9 mouse cellular contexts compared by ENCODE assay signal in genomic region chr4:150257252-150258204, GRCm38 (mm10). TPM values are rescaled to one million over a fixed set of nuclear protein-coding genes. Genes with fewer than 3 reads are reported as not detected.
DNase-seq lines count a peak whose midpoint lies in the region; ATAC-seq and TF ChIP-seq lines count a peak whose summit lies in the region.
"Had no signal": no experiment of that assay in that cellular context is flagged by ENCODE, and none has a peak within 500 bp of the region (broad histone marks: within the 10 kb centered on the region; RNA-seq: fewer than 3 reads in every experiment).

No protein-coding gene starts in this region.

- peak overlapping the region; percentile 65 for H3K4me3 ChIP-seq in E14TG2a.4 (replicated peaks; ENCODE audit: low read length)
- H3K4me3 ChIP-seq in forebrain, embryonic 13.5 days = no peak overlapping the region
- no peak overlapping the region for H3K4me3 ChIP-seq in layer of hippocampus, adult 2 months
- no peak overlapping the region for H3K4me3 ChIP-seq in lung, embryonic 15.5 days
- H3K4me3 ChIP-seq: erythroblast, embryonic 14.5 days had no signal

- H3K36me3 ChIP-seq in E14TG2a.4 (ENCODE audit: insufficient read depth, low read length) = peaks cover 19% of the 10 kb centered on the region
- H3K36me3 ChIP-seq in forebrain, embryonic 13.5 days (ENCODE audit: poor library complexity, severe bottlenecking) = no peaks in the 10 kb centered on the region
- peaks cover 6% of the 10 kb centered on the region for H3K36me3 ChIP-seq in lung, embryonic 15.5 days

- intact Hi-C loops in heart, postnatal 36 days (cut with DNase I) = loop anchor here (1.0 to 5.0 kb wide), 4 partner anchors 35 to 370 kb away; no protein-coding TSS in a partner anchor

- H3K4me2 ChIP-seq in forebrain, embryonic 13.5 days = no peak overlapping the region
- peak overlapping the region; percentile 7; the same call in 1 of the 2 replicates for H3K4me2 ChIP-seq in lung, embryonic 15.5 days

- peak; percentile 92 for TF ChIP-seq CTCF in E14TG2a.4 (conservative IDR thresholded peaks at IDR 0.05; ENCODE audit: low read length)
- peak; percentile 93 for TF ChIP-seq CTCF in layer of hippocampus, adult 2 months (conservative IDR thresholded peaks at IDR 0.05)

- peak; percentile 93 for ATAC-seq in cerebellum, adult (ENCODE audit: insufficient number of reproducible peaks, low FRiP score, low TSS enrichment)
- ATAC-seq in forebrain, embryonic 13.5 days = peak; percentile 68
- ATAC-seq in lung, embryonic 15.5 days (ENCODE audit: borderline replicate concordance, extremely low read depth, low FRiP score, low TSS enrichment) = peak; percentile 78

- 40% methylated on average over 20 of the region's 20 CpGs for WGBS in forebrain, embryonic 13.5 days
- WGBS in lung, embryonic 15.5 days = 18% methylated on average over 20 of the region's 20 CpGs

- peak overlapping the region; percentile 35; the same call in 1 of the 2 replicates for H3K9ac ChIP-seq in forebrain, embryonic 13.5 days
- H3K9ac ChIP-seq in lung, embryonic 15.5 days = no peak overlapping the region

- peak; percentile 87 to 90 for DNase-seq in heart, postnatal 36 days
- peak in 1 of 2 experiments; percentile 77 for DNase-seq in layer of hippocampus, adult 2 months (ENCODE audit: low spot score in 2 of 2)
- DNase-seq in ovary, adult 18-20 months (ENCODE audit: low spot score) = peak; percentile 74
- DNase-seq in thymus, adult 18-20 months = peak; percentile 26 to 32

- H3K27ac ChIP-seq in forebrain, embryonic 13.5 days = peak overlapping the region; percentile 84
- H3K27ac ChIP-seq in layer of hippocampus, adult 2 months = peak overlapping the region; percentile 86
- H3K27ac ChIP-seq in lung, embryonic 15.5 days = peak overlapping the region; percentile 72

- no peaks in the 10 kb centered on the region for H3K27me3 ChIP-seq in E14TG2a.4 (ENCODE audit: insufficient read depth, low read length)
- no peaks in the 10 kb centered on the region for H3K27me3 ChIP-seq in forebrain, embryonic 13.5 days
- no peaks in the 10 kb centered on the region for H3K27me3 ChIP-seq in lung, embryonic 15.5 days

- no peaks in the 10 kb centered on the region for H3K9me3 ChIP-seq in E14TG2a.4 (ENCODE audit: low read length)
- H3K9me3 ChIP-seq in forebrain, embryonic 13.5 days (replicated peaks) = no peaks in the 10 kb centered on the region
- no peaks in the 10 kb centered on the region for H3K9me3 ChIP-seq in lung, embryonic 15.5 days

- peaks cover 72% of the 10 kb centered on the region for H3K4me1 ChIP-seq in E14TG2a.4 (replicated peaks; ENCODE audit: low read depth, low read length)
- peaks cover 41% of the 10 kb centered on the region for H3K4me1 ChIP-seq in forebrain, embryonic 13.5 days
- H3K4me1 ChIP-seq in lung, embryonic 15.5 days = peaks cover 22% of the 10 kb centered on the region

RNA-seq across cellular contexts. Expression of gene Eno1, which starts 21.0 kb away (rescaled TPM):
- 1,143 and 1,198 TPM in 2 replicates for polyA plus RNA-seq in forebrain, embryonic 13.5 days (2015; fragmentation: Nextera tagmentation; extraction: Ambion mirVana)
- 100 to 1,000 TPM; 106 to 108 TPM for total RNA-seq in heart, postnatal 36 days (2021)
- total RNA-seq in layer of hippocampus, adult 2 months (2021) = 100 to 1,000 TPM; 416 to 423 TPM
- 1,793 and 1,844 TPM in 2 replicates for polyA plus RNA-seq in lung, embryonic 15.5 days (2015; fragmentation: Nextera tagmentation; extraction: Ambion mirVana)

RNA-seq across cellular contexts. Expression of gene Rere, which starts 23.9 kb away (rescaled TPM):
- 26.1 and 32.9 TPM in 2 replicates for polyA plus RNA-seq in forebrain, embryonic 13.5 days (2015; fragmentation: Nextera tagmentation; extraction: Ambion mirVana)
- 10 to 100 TPM; 51.5 to 52.0 TPM for total RNA-seq in heart, postnatal 36 days (2021)
- 100 to 1,000 TPM; 144 to 153 TPM for total RNA-seq in layer of hippocampus, adult 2 months (2021)
- polyA plus RNA-seq in lung, embryonic 15.5 days (2015; fragmentation: Nextera tagmentation; extraction: Ambion mirVana) = 25.8 and 31.9 TPM in 2 replicates

RNA-seq across cellular contexts. Expression of gene Car6, which starts 56.4 kb away (rescaled TPM):
- 0.16 TPM in 1 of 2 replicates, not detected in the other for polyA plus RNA-seq in forebrain, embryonic 13.5 days (2015; fragmentation: Nextera tagmentation; extraction: Ambion mirVana)
- total RNA-seq in heart, postnatal 36 days (2021) = not detected
- total RNA-seq in layer of hippocampus, adult 2 months (2021) = not detected
- not detected in 2 replicates for polyA plus RNA-seq in lung, embryonic 15.5 days (2015; fragmentation: Nextera tagmentation; extraction: Ambion mirVana)
- polyA plus RNA-seq: erythroblast, embryonic 14.5 days had no signal
